Mouse (Mus musculus): ENCODE data around the gene Prdm2. TPM values are rescaled to one million over a fixed set of nuclear protein-coding genes. Genes with fewer than 3 reads are reported as not detected.

Gene Prdm2
- polyA plus RNA-seq, 1 experiment from 2014 or later = 20.2 TPM

DNA sequence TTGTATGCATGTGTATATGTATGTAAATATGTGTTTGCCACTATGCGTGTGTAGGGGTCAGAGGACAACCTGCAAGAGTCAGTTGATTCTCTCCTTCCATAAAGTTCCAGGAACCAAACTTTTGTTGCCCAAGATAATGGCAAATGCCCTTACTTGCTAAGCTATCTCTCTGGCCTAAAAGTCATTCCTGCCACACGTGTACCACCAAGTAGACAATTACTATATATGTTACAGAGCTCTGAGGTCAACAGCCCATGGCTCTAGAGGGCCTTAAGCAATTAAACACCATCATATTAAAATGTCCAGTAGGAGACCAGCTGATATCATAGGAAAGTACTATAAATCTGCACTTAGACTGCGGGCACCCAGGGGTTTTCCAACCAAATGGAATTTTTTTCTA, 10.1 kb downstream of the Prdm2 start:
- H3K9ac ChIP-seq = no peak overlapping the region
- 79% methylated on average over 3 of the region's 3 CpGs for WGBS
- no peaks in the 10 kb centered on the region for H3K4me1 ChIP-seq

DNA sequence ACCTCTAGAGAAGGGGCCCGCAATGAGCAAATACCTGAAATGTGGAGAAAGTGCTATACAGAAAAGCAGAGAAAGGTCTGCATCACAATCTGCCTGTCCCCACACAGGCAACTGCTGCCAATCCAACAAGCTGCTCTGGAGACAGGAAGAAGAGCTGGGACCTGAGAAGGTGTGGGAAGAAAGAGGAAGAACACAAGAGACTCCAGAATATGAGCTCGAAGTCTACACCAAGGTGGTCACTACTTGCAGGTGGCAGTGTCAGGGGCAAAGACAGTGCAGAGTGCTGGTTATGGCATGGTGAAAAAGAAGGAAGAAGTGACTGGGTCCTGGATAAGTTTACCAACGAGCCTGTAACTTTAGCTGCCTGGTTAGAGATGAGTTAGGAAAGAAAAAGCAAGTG, 14.4 kb downstream of the Prdm2 start:
- Histone ChIP-seq H3K4me3 (no peak overlapping the region), H3K27ac (no peak overlapping the region), H3K36me3 (no peaks in the 10 kb centered on the region), H3K4me2 (replicated peaks) (no peak overlapping the region), H3K9ac (no peak overlapping the region), H3K4me1 (no peaks in the 10 kb centered on the region), H3K27me3 (no peaks in the 10 kb centered on the region), H3K9me3 (replicated peaks) (no peaks in the 10 kb centered on the region)
- no peak for ATAC-seq (ENCODE audit: low FRiP score)
- 88% methylated on average over 3 of the region's 3 CpGs for WGBS

More for the DNA sequence above, 10.1 kb downstream of the Prdm2 start:
- H3K4me2 ChIP-seq (replicated peaks) = no peak overlapping the region
- H3K27ac ChIP-seq = no peak overlapping the region
- H3K4me3 ChIP-seq = no peak overlapping the region
- no peaks in the 10 kb centered on the region for H3K27me3 ChIP-seq
- H3K36me3 ChIP-seq = no peaks in the 10 kb centered on the region
- H3K9me3 ChIP-seq (replicated peaks) = no peaks in the 10 kb centered on the region
- no peak for ATAC-seq (ENCODE audit: low FRiP score)

DNA sequence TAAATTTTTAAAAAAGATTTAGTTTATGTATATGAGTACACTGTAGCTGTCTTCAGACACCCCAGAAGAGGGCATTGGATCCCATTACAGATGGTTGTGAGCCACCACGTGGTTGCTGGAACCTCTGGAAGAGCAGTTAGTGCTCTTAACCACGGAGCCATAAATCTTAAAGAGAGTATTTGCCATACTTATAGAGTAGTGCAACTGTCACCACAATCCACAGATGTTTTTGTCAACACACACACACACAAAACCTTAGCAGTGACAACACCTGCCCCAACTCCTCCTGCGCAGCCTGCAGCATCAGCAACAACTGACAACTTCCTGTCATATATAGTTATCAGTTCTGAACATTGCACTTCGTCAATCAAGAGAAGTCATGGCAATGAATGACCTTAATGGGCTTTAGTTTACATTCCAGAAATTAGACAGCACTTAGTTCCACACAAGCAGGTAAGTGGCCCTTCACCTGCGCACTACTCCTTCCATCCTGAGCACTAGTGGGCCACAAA, 14.9 kb downstream of the Prdm2 start:
- Histone ChIP-seq H3K27ac (no peak overlapping the region), H3K9ac (no peak overlapping the region), H3K36me3 (no peaks in the 10 kb centered on the region), H3K4me2 (replicated peaks) (no peak overlapping the region), H3K4me3 (no peak overlapping the region), H3K9me3 (replicated peaks) (no peaks in the 10 kb centered on the region), H3K4me1 (no peaks in the 10 kb centered on the region), H3K27me3 (no peaks in the 10 kb centered on the region)
- no peak for ATAC-seq (ENCODE audit: low FRiP score)
- WGBS = 91% methylated on average over 5 of the region's 5 CpGs

DNA sequence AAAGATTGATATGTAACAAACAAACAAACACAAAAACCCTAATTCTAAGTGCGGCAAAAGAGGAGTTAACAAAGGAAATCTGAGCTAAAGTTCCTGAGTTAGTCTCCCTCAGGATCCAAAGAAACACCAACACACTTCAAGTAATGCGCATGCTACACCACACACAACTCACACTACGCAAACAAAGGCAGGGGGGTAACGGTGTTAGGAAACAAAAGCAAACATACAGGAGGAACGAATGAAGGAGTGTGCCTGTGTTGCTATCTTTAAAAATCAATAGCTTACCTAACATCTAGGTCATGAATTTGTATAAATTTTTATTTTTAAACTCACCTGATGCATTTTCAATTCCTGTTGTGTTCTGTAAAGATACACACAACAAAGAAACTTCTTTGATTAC, 18.5 kb downstream of the Prdm2 start:
- WGBS = 74% methylated on average over 5 of the region's 5 CpGs

DNA sequence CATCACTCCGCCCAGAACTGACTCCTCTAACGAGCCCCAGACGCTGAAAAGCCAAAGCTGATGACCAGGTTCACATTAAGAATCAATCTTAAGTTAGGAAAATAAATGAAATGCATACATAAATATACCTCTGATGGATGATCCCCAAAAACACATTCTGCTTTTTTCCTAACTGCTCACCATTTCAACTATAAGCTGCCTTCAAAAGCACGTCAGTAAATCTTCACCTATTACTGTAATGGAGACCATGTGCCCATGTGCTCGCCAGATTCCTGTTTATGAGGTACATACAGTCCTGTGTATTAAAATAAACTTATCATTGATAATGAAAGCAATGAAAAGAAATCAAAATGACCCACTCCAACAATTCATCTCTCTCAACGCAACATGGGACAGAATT, 19.6 kb downstream of the Prdm2 start:
- WGBS = 76% methylated on average over 6 of the region's 6 CpGs
- Histone ChIP-seq H3K4me1 (no peaks in the 10 kb centered on the region), H3K9me3 (replicated peaks) (no peaks in the 10 kb centered on the region), H3K36me3 (no peaks in the 10 kb centered on the region), H3K9ac (no peak overlapping the region), H3K4me2 (replicated peaks) (no peak overlapping the region), H3K27me3 (no peaks in the 10 kb centered on the region), H3K27ac (no peak overlapping the region), H3K4me3 (no peak overlapping the region)
- ATAC-seq (ENCODE audit: low FRiP score) = no peak

More for the DNA sequence above, 18.5 kb downstream of the Prdm2 start:
- H3K4me3 ChIP-seq = no peak overlapping the region
- H3K4me1 ChIP-seq = no peaks in the 10 kb centered on the region
- ATAC-seq (ENCODE audit: low FRiP score) = no peak
- H3K27me3 ChIP-seq = no peaks in the 10 kb centered on the region
- H3K4me2 ChIP-seq (replicated peaks) = no peak overlapping the region
- H3K9ac ChIP-seq = no peak overlapping the region
- no peak overlapping the region for H3K27ac ChIP-seq
- H3K36me3 ChIP-seq = no peaks in the 10 kb centered on the region
- H3K9me3 ChIP-seq (replicated peaks) = no peaks in the 10 kb centered on the region

DNA sequence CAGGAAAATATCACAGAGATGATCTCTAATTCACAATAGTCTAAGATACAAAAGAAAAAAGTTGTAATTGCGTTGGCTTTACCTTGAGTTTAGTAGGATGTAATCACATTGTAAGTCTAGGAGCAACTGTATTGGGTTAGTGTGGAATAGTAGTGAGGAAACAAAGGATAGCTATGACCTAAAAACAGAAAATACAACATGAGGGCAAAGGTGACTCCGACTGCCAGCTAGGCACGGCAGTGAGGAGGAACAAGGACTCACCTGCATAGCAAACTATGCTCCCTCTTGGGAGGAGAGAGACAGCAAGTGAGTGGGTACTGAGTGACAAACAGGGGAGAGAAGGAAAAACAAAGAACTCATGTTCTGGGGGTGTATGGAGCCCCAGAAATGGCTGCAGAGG, 21.0 kb downstream of the Prdm2 start:
- H3K4me3 ChIP-seq = no peak overlapping the region
- whole genome bisulfite sequencing = 86% methylated on average over 3 of the region's 3 CpGs
- no peaks in the 10 kb centered on the region for H3K9me3 ChIP-seq (replicated peaks)
- H3K4me1 ChIP-seq = no peaks in the 10 kb centered on the region
- H3K9ac ChIP-seq = no peak overlapping the region
- H3K27ac ChIP-seq = no peak overlapping the region
- ATAC-seq (ENCODE audit: low FRiP score) = no peak
- H3K36me3 ChIP-seq = no peaks in the 10 kb centered on the region
- no peak overlapping the region for H3K4me2 ChIP-seq (replicated peaks)
- H3K27me3 ChIP-seq = no peaks in the 10 kb centered on the region

DNA sequence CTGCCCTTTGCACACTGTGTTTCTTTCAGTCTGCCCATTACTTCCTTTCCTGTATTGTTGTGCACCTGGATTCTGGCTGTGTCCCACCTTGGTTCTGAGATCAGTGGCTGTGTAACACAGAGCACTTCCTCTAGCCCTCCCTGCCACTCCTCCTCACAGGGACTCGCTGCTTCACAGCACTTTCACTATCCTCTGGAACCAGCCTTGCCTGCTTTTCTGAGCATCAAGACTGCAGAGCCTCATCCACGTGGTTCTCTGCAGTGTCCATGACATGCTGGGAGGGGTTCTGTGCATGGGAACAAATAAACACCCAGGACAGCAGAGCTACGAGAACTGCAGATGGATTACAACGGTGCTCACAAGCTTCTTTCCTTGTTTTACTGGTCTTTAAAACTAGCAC, 22.1 kb downstream of the Prdm2 start:
- ATAC-seq (ENCODE audit: low FRiP score) = no peak
- WGBS = 67% methylated on average over 4 of the region's 4 CpGs

DNA sequence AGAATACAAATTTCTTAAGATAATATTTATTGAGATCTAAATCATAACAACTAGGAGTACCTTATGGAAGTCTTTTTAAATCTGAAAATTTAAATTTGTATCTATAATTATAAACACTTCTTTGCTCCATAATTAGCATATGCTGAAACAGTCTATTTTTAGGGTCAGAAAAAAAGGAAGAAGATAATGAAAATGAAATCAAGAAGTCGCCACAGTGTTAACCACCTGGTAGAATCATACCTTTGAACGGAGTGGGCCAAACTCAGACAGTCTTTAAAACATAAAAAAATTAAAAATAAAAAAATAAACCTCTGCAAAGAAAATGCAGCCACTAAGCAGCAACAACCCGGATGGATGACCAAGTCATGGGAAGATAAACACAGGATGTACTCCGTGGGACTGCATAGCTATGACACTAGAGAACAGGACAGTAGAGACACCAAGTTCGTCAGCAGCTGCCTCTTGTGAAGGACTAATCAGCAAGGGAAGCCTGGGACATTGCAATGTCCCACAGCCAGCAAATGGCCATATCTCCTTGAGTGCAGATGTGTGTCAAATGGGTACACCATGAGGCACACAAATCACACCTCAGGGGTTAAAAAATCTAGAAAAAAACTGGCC, 24.1 kb downstream of the Prdm2 start:
- H3K27ac ChIP-seq = no peak overlapping the region
- H3K4me2 ChIP-seq (replicated peaks) = no peak overlapping the region
- no peaks in the 10 kb centered on the region for H3K9me3 ChIP-seq (replicated peaks)
- ATAC-seq (ENCODE audit: low FRiP score) = no peak
- H3K9ac ChIP-seq = no peak overlapping the region
- no peaks in the 10 kb centered on the region for H3K4me1 ChIP-seq
- H3K27me3 ChIP-seq = no peaks in the 10 kb centered on the region
- H3K36me3 ChIP-seq = no peaks in the 10 kb centered on the region
- H3K4me3 ChIP-seq = no peak overlapping the region
- 87% methylated on average over 5 of the region's 5 CpGs for WGBS

More for the DNA sequence above, 22.1 kb downstream of the Prdm2 start:
- no peak overlapping the region for H3K4me3 ChIP-seq
- no peaks in the 10 kb centered on the region for H3K9me3 ChIP-seq (replicated peaks)
- no peaks in the 10 kb centered on the region for H3K27me3 ChIP-seq
- no peak overlapping the region for H3K4me2 ChIP-seq (replicated peaks)
- H3K36me3 ChIP-seq = no peaks in the 10 kb centered on the region
- no peaks in the 10 kb centered on the region for H3K4me1 ChIP-seq
- no peak overlapping the region for H3K27ac ChIP-seq
- H3K9ac ChIP-seq = no peak overlapping the region

DNA sequence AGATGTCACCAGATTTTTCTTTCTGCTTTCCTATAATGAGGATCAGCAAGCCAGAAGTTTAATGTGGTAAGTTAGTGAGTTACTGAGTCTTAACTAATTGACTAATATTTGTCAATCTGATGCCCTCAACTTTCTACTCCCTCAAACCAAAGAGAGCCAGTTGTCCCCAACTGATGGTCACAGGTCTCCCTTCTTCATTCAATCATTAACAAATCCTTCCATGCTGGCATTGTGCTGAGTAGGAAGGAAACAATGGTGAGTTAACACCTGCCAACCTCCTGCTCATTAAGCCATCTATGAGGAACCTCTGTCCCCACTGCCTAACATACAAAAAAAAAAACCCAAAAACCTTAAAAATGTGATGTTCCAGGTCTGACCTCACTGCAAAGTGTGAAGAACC, 26.7 kb downstream of the Prdm2 start:
- ATAC-seq (ENCODE audit: low FRiP score) = no peak
- no peaks in the 10 kb centered on the region for H3K4me1 ChIP-seq
- no peaks in the 10 kb centered on the region for H3K27me3 ChIP-seq
- H3K27ac ChIP-seq = no peak overlapping the region
- no peak overlapping the region for H3K9ac ChIP-seq
- H3K4me2 ChIP-seq (replicated peaks) = no peak overlapping the region
- 0 out of 2 replicates have a peak, but pooled peaks cover 1% of the 10 kb centered on the region for H3K36me3 ChIP-seq
- no peak overlapping the region for H3K4me3 ChIP-seq
- no peaks in the 10 kb centered on the region for H3K9me3 ChIP-seq (replicated peaks)

DNA sequence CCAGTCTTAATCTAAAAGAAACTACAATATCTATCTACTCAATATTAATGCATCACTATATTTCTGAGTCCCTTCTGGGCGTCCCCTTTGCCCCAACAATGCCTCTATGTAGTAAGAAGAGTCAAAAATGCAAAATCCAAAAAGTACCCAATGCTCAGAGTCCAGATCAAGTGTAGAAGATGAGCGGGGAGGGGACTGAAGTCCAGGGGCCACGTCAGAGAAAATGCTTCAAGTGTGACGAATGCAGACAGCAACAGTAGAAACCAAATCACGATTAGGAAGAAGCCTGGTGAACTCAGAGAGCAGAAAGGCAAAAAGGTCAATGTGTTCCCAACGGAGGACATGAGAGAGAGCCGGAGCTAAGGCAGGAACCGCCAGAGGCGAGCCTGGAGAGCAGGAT, 27.3 kb downstream of the Prdm2 start:
- H3K36me3 ChIP-seq = 0 out of 2 replicates have a peak, but pooled peaks cover 7% of the 10 kb centered on the region
- no peaks in the 10 kb centered on the region for H3K27me3 ChIP-seq
- H3K4me3 ChIP-seq = no peak overlapping the region
- H3K9me3 ChIP-seq (replicated peaks) = no peaks in the 10 kb centered on the region
- H3K4me2 ChIP-seq (replicated peaks) = no peak overlapping the region
- no peak overlapping the region for H3K9ac ChIP-seq
- H3K4me1 ChIP-seq = no peaks in the 10 kb centered on the region
- no peak for ATAC-seq (ENCODE audit: low FRiP score)
- H3K27ac ChIP-seq = no peak overlapping the region
- WGBS = 79% methylated on average over 9 of the region's 9 CpGs

DNA sequence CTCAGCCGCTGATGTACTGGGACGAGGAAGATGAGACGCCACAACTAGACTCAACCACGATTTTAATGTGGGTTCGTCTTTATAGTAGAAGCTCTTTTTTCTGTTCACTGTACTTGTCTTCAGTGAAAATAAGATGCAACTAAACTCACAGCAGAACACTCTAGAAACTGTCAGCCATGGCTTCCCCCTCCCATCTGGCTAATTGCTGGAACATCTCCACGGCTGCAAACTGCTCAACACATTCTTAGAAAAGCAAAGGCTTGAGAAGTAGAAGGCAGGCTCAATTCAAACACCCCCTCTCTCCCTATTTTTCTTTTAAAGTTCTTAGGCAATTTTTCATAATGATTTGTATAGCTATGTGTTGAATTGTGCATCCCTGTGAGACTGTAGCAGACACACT, 29.7 kb downstream of the Prdm2 start:
- ATAC-seq (ENCODE audit: low FRiP score) = no peak
- H3K4me3 ChIP-seq = no peak overlapping the region
- H3K9ac ChIP-seq = no peak overlapping the region
- H3K36me3 ChIP-seq = 0 out of 2 replicates have a peak, but pooled peaks cover 9% of the 10 kb centered on the region
- H3K27ac ChIP-seq = no peak overlapping the region
- no peaks in the 10 kb centered on the region for H3K4me1 ChIP-seq
- WGBS = 87% methylated on average over 6 of the region's 6 CpGs
- H3K27me3 ChIP-seq = no peaks in the 10 kb centered on the region
- no peaks in the 10 kb centered on the region for H3K9me3 ChIP-seq (replicated peaks)
- no peak overlapping the region for H3K4me2 ChIP-seq (replicated peaks)

DNA sequence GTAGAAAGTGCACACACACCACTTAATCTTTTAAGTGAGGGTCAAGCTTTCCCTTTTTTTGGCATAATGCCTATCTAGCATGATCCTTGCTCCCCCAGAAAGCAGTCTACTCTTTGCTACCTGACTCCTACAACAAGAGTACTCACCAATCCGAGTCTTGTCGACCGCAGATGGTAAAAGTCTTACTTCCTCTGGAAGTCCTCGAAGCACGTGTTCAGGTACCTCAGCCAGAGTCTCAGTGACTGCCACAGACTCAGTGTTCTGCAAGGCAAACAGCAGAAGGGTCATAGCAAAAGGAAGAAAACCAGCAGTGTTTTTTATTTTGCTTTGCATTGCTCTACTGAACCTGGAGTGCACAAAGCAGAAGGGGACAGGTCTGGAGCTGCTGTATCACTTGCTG, 32.1 kb downstream of the Prdm2 start:
- Histone ChIP-seq H3K9me3 (replicated peaks) (no peaks in the 10 kb centered on the region), H3K27ac (no peak overlapping the region), H3K4me1 (no peaks in the 10 kb centered on the region), H3K36me3 (peaks cover 13% of the 10 kb centered on the region; the same call in 1 of the 2 replicates), H3K4me2 (replicated peaks) (no peak overlapping the region), H3K9ac (no peak overlapping the region), H3K27me3 (no peaks in the 10 kb centered on the region), H3K4me3 (no peak overlapping the region)
- WGBS = 97% methylated on average over 5 of the region's 5 CpGs
- ATAC-seq (ENCODE audit: low FRiP score) = no peak

DNA sequence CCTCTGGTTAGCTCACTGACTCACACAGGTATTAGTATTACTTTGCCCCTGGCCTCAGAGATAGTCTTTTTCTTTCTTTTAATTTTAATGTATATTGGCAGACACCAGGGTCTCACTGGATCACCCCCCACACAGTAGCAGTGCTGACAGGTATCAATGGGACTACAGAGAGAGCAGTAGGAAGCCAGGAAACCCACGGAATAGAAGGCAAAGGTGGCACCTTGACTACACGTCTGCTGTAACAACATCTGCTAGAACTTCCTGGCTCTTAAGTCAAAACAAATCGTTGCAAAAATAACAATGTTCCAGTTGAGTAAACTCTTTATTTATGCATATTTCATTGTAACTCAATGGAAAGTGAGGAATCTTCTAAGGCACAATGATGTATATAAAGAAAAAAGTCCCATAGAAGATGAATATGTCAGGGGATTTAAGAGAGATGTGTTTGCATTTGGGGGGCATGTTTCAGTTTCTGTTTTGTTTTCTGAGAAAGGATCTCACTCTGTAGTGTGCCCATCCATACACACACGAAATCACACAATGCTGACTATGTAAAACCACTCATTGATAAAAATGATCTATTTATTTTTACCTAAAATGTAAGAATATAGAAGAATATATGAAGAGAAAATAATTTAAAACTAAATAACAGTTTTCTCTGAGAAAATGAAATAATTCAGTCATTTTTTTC, 41.0 kb downstream of the Prdm2 start:
- WGBS = 72% methylated on average over 4 of the region's 4 CpGs

More for the DNA sequence above, 41.0 kb downstream of the Prdm2 start:
- Histone ChIP-seq H3K36me3 (peaks cover 20% of the 10 kb centered on the region), H3K27me3 (no peaks in the 10 kb centered on the region), H3K4me2 (replicated peaks) (no peak overlapping the region), H3K9ac (no peak overlapping the region), H3K4me3 (no peak overlapping the region), H3K4me1 (no peaks in the 10 kb centered on the region), H3K9me3 (replicated peaks) (no peaks in the 10 kb centered on the region), H3K27ac (no peak overlapping the region)
- ATAC-seq (ENCODE audit: low FRiP score) = no peak
